Mouse (Mus musculus): ENCODE measurements around the gene Prmt8. TPM values are rescaled to one million over a fixed set of nuclear protein-coding genes. Genes with fewer than 3 reads are reported as not detected.

Prmt8 gene
- not detected in 2 replicates for polyA plus RNA-seq (2015; fragmentation: Nextera tagmentation; extraction: Ambion mirVana)

DNA sequence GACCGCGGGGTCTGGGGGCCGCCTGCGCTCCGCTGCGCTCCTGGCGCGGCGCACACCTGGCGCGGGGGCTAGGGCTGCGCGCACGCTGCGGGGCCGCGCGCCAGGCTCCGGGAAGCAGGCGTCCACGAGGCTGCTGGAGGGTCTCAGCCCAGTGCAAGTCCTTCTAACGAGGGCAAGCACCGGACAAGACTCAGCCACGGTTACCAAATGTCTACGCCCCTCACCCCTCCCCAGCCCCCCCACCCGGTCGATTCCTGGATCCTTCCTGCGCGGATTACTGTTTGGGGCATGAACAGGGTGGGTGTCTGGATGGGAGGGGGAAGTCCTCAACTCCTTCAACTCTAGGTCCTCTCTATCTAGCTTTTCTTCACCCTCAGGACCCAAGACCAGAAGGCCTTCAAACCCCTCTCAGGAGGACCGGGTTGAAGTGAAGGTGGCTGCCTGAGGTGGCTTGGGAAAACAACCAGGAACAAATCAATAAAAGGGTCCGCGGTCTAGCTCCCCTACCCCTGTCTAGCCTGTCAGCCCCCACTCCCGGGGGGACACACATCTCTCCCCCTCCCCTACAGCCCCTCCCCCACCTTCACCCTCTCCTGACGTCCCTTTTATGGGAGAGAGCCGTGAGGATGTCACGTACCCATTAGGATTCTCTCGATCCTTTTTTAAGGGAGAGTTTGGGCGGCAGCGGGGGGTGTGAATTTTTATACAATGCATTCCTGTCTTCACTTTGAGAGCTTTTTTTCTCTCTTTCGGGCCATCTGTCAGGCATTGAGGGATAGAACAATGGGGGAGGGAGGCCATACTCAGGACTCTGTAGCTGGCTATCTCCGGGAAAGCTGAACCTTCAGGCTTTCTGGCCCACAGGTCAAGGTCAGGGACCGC lies at the start of gene Prmt8:
TSS of gene Prmt8 (minus strand) at position 198 of the 882 bp plus-strand sequence.
- peaks cover 9% of the 10 kb centered on the region; the same call in 1 of the 2 replicates for H3K4me1 ChIP-seq (replicated peaks; ENCODE audit: insufficient read depth, low read length)
- no peaks in the 10 kb centered on the region for H3K9me3 ChIP-seq (replicated peaks; ENCODE audit: low read length)
- H3K36me3 ChIP-seq (ENCODE audit: insufficient read depth, low read length) = no peaks in the 10 kb centered on the region
- H3K4me2 ChIP-seq (ENCODE audit: low read length) = peak within 1 kb of the TSS; percentile 58
- TF ChIP-seq CTCF (IDR thresholded peaks at IDR 0.05; ENCODE audit: low read depth) = no peak
- H3K27ac ChIP-seq = no peak within 1 kb of the TSS
- under 1% methylated on average over 41 of the region's 42 CpGs for WGBS
- ATAC-seq (replicated peaks; ENCODE audit: low FRiP score, low read depth) (peak; percentile 45; the same call in 1 of the 2 replicates), DNase-seq (ENCODE audit: low spot score) (no peak)
- peaks cover 51% of the 10 kb centered on the region for H3K27me3 ChIP-seq (ENCODE audit: insufficient read depth, low read length)
- H3K4me3 ChIP-seq (replicated peaks; ENCODE audit: low read depth, low read length) = peak within 1 kb of the TSS; percentile 26
- no peak within 1 kb of the TSS for H3K9ac ChIP-seq (ENCODE audit: low read depth, low read length)

- 71% methylated on average over 9 of the region's 9 CpGs for WGBS
- H3K4me2 ChIP-seq (ENCODE audit: low read length) = no peak overlapping the region
- no peak for ATAC-seq (replicated peaks; ENCODE audit: low FRiP score, low read depth)
- no peaks in the 10 kb centered on the region for H3K9me3 ChIP-seq (replicated peaks; ENCODE audit: low read length)
- H3K27ac ChIP-seq = no peak overlapping the region
- H3K27me3 ChIP-seq (ENCODE audit: insufficient read depth, low read length) = no peaks in the 10 kb centered on the region
- H3K4me3 ChIP-seq (replicated peaks; ENCODE audit: low read depth, low read length) = no peak overlapping the region
- no peak for TF ChIP-seq CTCF (IDR thresholded peaks at IDR 0.05; ENCODE audit: low read depth)
- no peak for DNase-seq (ENCODE audit: low spot score)
- H3K9ac ChIP-seq (ENCODE audit: low read depth, low read length) = no peak overlapping the region
- H3K4me1 ChIP-seq (replicated peaks; ENCODE audit: insufficient read depth, low read length) = no peaks in the 10 kb centered on the region
- no peaks in the 10 kb centered on the region for H3K36me3 ChIP-seq (ENCODE audit: insufficient read depth, low read length)
Observed at GRCm38 (mm10) chr6:127803046-127803729, 33.9 kb upstream of the Prmt8 start.

GRCm38 (mm10) chr6:127802211-127802610 lies 32.9 kb upstream of the Prmt8 start:
- Histone ChIP-seq H3K4me1 (replicated peaks; ENCODE audit: insufficient read depth, low read length) (no peaks in the 10 kb centered on the region), H3K4me3 (replicated peaks; ENCODE audit: low read depth, low read length) (no peak overlapping the region), H3K36me3 (ENCODE audit: insufficient read depth, low read length) (no peaks in the 10 kb centered on the region), H3K27ac (no peak overlapping the region), H3K9me3 (replicated peaks; ENCODE audit: low read length) (no peaks in the 10 kb centered on the region), H3K27me3 (ENCODE audit: insufficient read depth, low read length) (no peaks in the 10 kb centered on the region), H3K9ac (ENCODE audit: low read depth, low read length) (no peak overlapping the region), H3K4me2 (ENCODE audit: low read length) (no peak overlapping the region)
- TF ChIP-seq CTCF (IDR thresholded peaks at IDR 0.05; ENCODE audit: low read depth) = no peak
- DNase-seq (ENCODE audit: low spot score) (peak; percentile 74), ATAC-seq (replicated peaks; ENCODE audit: low FRiP score, low read depth) (no peak)
- WGBS = 39% methylated on average over 12 of the region's 12 CpGs

DNA sequence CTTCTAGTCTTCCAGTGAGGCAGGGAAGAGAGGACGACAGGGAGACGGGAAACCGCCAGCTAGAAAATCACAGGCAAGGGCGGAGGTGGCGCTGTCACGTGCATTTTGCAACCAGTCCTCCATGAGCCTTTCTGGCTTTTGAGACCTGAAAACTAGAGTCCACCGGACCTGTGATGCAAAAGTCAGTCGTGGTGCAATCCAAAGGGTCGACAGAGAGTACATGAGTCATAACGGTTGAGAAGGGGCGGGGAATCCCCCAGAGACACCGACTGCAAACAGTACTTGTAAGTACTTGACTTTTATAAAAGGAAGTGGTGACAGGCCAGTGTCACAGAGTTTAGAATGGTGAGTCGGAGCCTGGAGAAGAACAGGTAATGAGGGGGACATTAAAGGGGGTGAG lies 20.8 kb upstream of the Prmt8 start:
- TF ChIP-seq CTCF (IDR thresholded peaks at IDR 0.05; ENCODE audit: low read depth) = no peak
- DNase-seq (ENCODE audit: low spot score) (no peak), ATAC-seq (replicated peaks; ENCODE audit: low FRiP score, low read depth) (no peak)
- Histone ChIP-seq H3K4me1 (replicated peaks; ENCODE audit: insufficient read depth, low read length) (no peaks in the 10 kb centered on the region), H3K9me3 (replicated peaks; ENCODE audit: low read length) (no peaks in the 10 kb centered on the region), H3K36me3 (ENCODE audit: insufficient read depth, low read length) (no peaks in the 10 kb centered on the region), H3K27me3 (ENCODE audit: insufficient read depth, low read length) (no peaks in the 10 kb centered on the region), H3K4me2 (ENCODE audit: low read length) (no peak overlapping the region), H3K4me3 (replicated peaks; ENCODE audit: low read depth, low read length) (no peak overlapping the region), H3K27ac (no peak overlapping the region), H3K9ac (ENCODE audit: low read depth, low read length) (no peak overlapping the region)
- 68% methylated on average over 13 of the region's 13 CpGs for WGBS

DNA sequence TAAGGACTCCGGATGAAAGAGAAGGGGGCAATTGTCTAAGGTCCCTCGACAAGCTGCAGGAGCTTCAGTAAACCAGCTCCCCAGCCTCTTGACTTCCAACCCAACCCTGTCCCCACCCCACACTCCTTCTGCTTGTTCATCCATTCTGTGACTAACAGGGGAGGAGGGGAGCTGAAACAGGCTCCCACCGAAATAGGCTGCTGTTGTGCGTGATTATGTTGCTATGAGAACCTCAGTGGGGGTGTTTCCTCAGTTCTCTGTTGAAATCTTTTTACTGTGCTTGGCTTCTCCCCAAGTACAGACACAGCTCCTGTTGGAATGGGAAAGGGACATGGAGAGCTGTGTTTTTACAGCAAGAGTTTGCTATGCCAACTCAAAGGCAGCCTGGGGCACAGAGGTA lies 1.5 kb upstream of the Prmt8 start:
- H3K27ac ChIP-seq = no peak overlapping the region
- no peaks in the 10 kb centered on the region for H3K9me3 ChIP-seq (replicated peaks; ENCODE audit: low read length)
- WGBS = 42% methylated on average over 4 of the region's 4 CpGs
- H3K36me3 ChIP-seq (ENCODE audit: insufficient read depth, low read length) = no peaks in the 10 kb centered on the region
- no peak overlapping the region for H3K9ac ChIP-seq (ENCODE audit: low read depth, low read length)
- H3K4me2 ChIP-seq (ENCODE audit: low read length) = no peak overlapping the region
- peaks cover 46% of the 10 kb centered on the region for H3K27me3 ChIP-seq (ENCODE audit: insufficient read depth, low read length)
- no peak overlapping the region for H3K4me3 ChIP-seq (replicated peaks; ENCODE audit: low read depth, low read length)
- no peak for TF ChIP-seq CTCF (IDR thresholded peaks at IDR 0.05; ENCODE audit: low read depth)
- H3K4me1 ChIP-seq (replicated peaks; ENCODE audit: insufficient read depth, low read length) = peaks cover 9% of the 10 kb centered on the region; the same call in 1 of the 2 replicates
- DNase-seq (ENCODE audit: low spot score) (no peak), ATAC-seq (replicated peaks; ENCODE audit: low FRiP score, low read depth) (no peak)

DNA sequence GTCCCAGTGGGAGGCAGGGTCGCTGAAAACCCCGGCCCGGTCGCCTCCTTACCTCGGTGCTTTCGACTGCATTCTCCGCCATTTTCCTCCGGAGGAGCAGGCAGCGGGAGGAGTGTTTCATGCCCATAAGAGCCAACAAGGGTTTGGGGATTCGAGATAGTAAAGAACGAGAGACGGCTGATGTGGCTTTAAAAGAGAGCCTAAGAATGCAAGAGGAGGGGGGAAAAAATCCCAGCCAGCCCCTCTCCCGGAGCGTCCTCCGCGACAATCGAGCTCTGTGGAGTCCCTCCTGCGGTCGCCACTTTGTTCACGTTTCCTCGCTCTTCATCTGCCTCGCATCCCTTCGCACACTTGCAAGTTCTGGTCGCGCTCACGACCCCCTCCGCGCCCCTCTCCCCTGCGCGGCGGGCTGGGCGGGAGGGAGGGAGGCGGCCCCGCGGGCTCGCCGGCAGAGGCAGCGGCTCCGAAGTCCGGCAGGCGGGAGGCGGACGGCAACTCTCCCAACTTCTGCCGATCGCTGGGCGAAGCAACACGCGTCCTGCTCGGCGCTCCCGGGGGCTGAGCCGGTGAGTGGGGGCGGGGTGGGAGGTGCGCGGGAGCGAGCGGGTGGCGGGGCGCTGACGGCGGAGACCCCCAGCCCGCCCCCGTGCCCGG lies 524 bp downstream of the Prmt8 start:
- Histone ChIP-seq H3K4me3 (replicated peaks; ENCODE audit: low read depth, low read length) (peak overlapping the region; percentile 26), H3K4me2 (ENCODE audit: low read length) (peak overlapping the region; percentile 58), H3K9me3 (replicated peaks; ENCODE audit: low read length) (no peaks in the 10 kb centered on the region), H3K27me3 (ENCODE audit: insufficient read depth, low read length) (peaks cover 51% of the 10 kb centered on the region), H3K4me1 (replicated peaks; ENCODE audit: insufficient read depth, low read length) (peaks cover 9% of the 10 kb centered on the region; the same call in 1 of the 2 replicates), H3K36me3 (ENCODE audit: insufficient read depth, low read length) (no peaks in the 10 kb centered on the region), H3K27ac (no peak overlapping the region), H3K9ac (ENCODE audit: low read depth, low read length) (no peak overlapping the region)
- ATAC-seq (replicated peaks; ENCODE audit: low FRiP score, low read depth) (no peak), DNase-seq (ENCODE audit: low spot score) (no peak)
- TF ChIP-seq CTCF (IDR thresholded peaks at IDR 0.05; ENCODE audit: low read depth) = no peak
- under 1% methylated on average over 47 of the region's 64 CpGs for WGBS
